Mouse (Mus musculus): ENCODE results near the gene Ccl25. TPM values are rescaled to one million over a fixed set of nuclear protein-coding genes. Genes with fewer than 3 reads are reported as not detected.
"Not testable (repeated sequence)": the region's sequence is repeated elsewhere in the genome, so short reads cannot be mapped to it uniquely, and the experiment has no call there.

Gene Ccl25
- polyA plus RNA-seq, 1 experiment = 12.7 TPM

GRCm38 (mm10) chr8:4321031-4321430, 4.0 kb upstream of the Ccl25 start:
- Histone ChIP-seq H3K27ac (replicated peaks; ENCODE audit: low read depth, low read length) (no peak overlapping the region), H3K4me1 (ENCODE audit: control insufficient read depth, insufficient read depth, insufficient read length, low read length) (peaks cover 14% of the 10 kb centered on the region; the same call in 1 of the 2 replicates), H3K4me3 (ENCODE audit: insufficient read depth, low read depth, low read length) (no peak overlapping the region)

GRCm38 (mm10) chr8:4322470-4322869, 2.5 kb upstream of the Ccl25 start:
- Histone ChIP-seq H3K4me3 (ENCODE audit: insufficient read depth, low read depth, low read length) (no peak overlapping the region), H3K27ac (replicated peaks; ENCODE audit: low read depth, low read length) (no peak overlapping the region), H3K4me1 (ENCODE audit: control insufficient read depth, insufficient read depth, insufficient read length, low read length) (peaks cover 14% of the 10 kb centered on the region; the same call in 1 of the 2 replicates)

GRCm38 (mm10) chr8:4323917-4324316, 1.1 kb upstream of the Ccl25 start:
- peaks cover 10% of the 10 kb centered on the region; the same call in 1 of the 2 replicates for H3K4me1 ChIP-seq (ENCODE audit: control insufficient read depth, insufficient read depth, insufficient read length, low read length)
- H3K27ac ChIP-seq (replicated peaks; ENCODE audit: low read depth, low read length) = peak overlapping the region; percentile 80; the same call in 1 of the 2 replicates

DNA sequence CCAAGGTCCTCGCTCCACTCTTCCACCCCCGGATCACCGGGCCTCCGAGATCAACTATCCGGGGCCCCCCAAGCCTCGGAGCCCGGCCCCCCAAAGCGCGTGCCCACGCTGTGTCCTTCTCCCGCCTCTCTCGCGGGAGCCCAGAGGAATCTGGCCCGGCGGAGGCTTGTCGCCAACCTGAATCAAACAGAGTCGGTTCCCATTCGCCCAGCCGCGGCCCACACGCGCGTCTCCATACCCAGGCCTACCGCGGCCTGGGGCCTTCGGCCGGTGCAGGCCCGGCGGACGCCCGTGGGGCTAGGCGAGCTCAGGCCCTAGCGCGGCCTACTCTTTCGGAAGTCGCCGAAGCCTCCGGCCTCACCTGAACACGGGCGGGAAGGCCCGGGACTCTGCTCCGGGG, 485 bp upstream of the Ccl25 start:
- H3K27ac ChIP-seq (replicated peaks; ENCODE audit: low read depth, low read length) = peak overlapping the region; percentile 80
- H3K4me3 ChIP-seq (ENCODE audit: insufficient read depth, low read depth, low read length) = peak overlapping the region; percentile 99
- peaks cover 9% of the 10 kb centered on the region; the same call in 1 of the 2 replicates for H3K4me1 ChIP-seq (ENCODE audit: control insufficient read depth, insufficient read depth, insufficient read length, low read length)

More at GRCm38 (mm10) chr8:4323917-4324316, 1.1 kb upstream of the Ccl25 start:
- H3K4me3 ChIP-seq (ENCODE audit: insufficient read depth, low read depth, low read length) = peak overlapping the region; percentile 99

- Histone ChIP-seq H3K27ac (replicated peaks; ENCODE audit: low read depth, low read length) (0 out of 2 replicates have a peak overlapping the region, but pooled peaks have one; percentile 93), H3K4me3 (ENCODE audit: insufficient read depth, low read depth, low read length) (peak overlapping the region; percentile 81), H3K4me1 (ENCODE audit: control insufficient read depth, insufficient read depth, insufficient read length, low read length) (peaks cover 6% of the 10 kb centered on the region; the same call in 1 of the 2 replicates)
Measured at GRCm38 (mm10) chr8:4325751-4326036, 684 bp downstream of the Ccl25 start.

GRCm38 (mm10) chr8:4329000-4329399, 4.0 kb downstream of the Ccl25 start:
- Histone ChIP-seq H3K27ac (replicated peaks; ENCODE audit: low read depth, low read length) (no peak overlapping the region), H3K4me3 (ENCODE audit: insufficient read depth, low read depth, low read length) (no peak overlapping the region), H3K4me1 (ENCODE audit: control insufficient read depth, insufficient read depth, insufficient read length, low read length) (peaks cover 4% of the 10 kb centered on the region; the same call in 1 of the 2 replicates)

DNA sequence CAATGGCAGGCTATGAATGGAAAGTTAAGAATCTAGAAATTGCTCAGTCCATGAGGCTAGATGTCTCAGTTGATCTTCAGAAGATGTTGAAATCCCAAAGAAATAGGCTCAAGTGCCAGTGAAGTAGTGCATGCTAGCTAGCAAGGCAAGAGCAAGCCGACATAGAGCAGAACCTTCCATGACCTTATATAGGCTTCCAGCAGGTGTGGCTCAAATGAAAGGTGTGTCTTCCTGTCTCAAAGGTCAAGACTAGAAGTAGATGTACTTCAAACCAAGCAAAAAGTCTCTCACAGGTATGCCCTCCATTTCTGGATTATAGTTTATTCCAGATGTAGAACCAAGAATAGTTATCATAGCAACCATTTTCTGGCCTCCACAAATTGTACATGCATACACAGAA, 9.0 kb downstream of the Ccl25 start:
- Histone ChIP-seq H3K4me3 (ENCODE audit: insufficient read depth, low read depth, low read length) (no peak overlapping the region), H3K27ac (replicated peaks; ENCODE audit: low read depth, low read length) (no peak overlapping the region)

GRCm38 (mm10) chr8:4335678-4336077, 10.7 kb downstream of the Ccl25 start:
- Histone ChIP-seq H3K4me3 (ENCODE audit: insufficient read depth, low read depth, low read length) (no peak overlapping the region), H3K4me1 (ENCODE audit: control insufficient read depth, insufficient read depth, insufficient read length, low read length) (no peaks in the 10 kb centered on the region), H3K27ac (replicated peaks; ENCODE audit: low read depth, low read length) (no peak overlapping the region)

More for the DNA sequence above, 9.0 kb downstream of the Ccl25 start:
- no peaks in the 10 kb centered on the region for H3K4me1 ChIP-seq (ENCODE audit: control insufficient read depth, insufficient read depth, insufficient read length, low read length)

GRCm38 (mm10) chr8:4340207-4340606, 15.2 kb downstream of the Ccl25 start:
- no peaks in the 10 kb centered on the region for H3K4me1 ChIP-seq (ENCODE audit: control insufficient read depth, insufficient read depth, insufficient read length, low read length)
- no peak overlapping the region for H3K27ac ChIP-seq (replicated peaks; ENCODE audit: low read depth, low read length)
- H3K4me3 ChIP-seq (ENCODE audit: insufficient read depth, low read depth, low read length) = no peak overlapping the region

DNA sequence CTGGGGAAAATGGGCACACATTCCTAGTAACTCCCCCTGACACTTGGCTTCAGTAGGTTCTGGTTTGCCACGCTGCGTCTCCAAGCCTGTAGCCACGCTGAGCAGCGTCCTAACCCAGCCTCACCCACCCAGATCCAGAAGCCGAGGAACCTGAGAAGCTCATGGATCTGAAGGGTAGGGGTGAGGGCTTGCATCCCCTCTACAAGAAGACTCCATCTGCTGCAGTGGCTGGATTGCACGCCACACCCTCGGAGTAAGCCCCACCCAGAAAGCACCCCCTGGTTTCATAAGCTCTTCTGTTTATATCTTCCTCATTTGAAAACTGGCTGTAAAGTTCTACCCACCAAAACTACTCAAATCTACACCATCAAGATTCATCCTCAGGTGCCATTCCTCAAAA, 22.7 kb downstream of the Ccl25 start:
- Histone ChIP-seq H3K4me1 (ENCODE audit: control insufficient read depth, insufficient read depth, insufficient read length, low read length) (no peaks in the 10 kb centered on the region), H3K27ac (replicated peaks; ENCODE audit: low read depth, low read length) (no peak overlapping the region), H3K4me3 (ENCODE audit: insufficient read depth, low read depth, low read length) (no peak overlapping the region)

- H3K4me1 ChIP-seq (ENCODE audit: control insufficient read depth, insufficient read depth, insufficient read length, low read length) = no peaks in the 10 kb centered on the region
- no peak overlapping the region for H3K4me3 ChIP-seq (ENCODE audit: insufficient read depth, low read depth, low read length)
- no peak overlapping the region for H3K27ac ChIP-seq (replicated peaks; ENCODE audit: low read depth, low read length)
Measured at GRCm38 (mm10) chr8:4348275-4348674, 23.3 kb downstream of the Ccl25 start.

- no peak overlapping the region for H3K27ac ChIP-seq (replicated peaks; ENCODE audit: low read depth, low read length)
- H3K4me1 ChIP-seq (ENCODE audit: control insufficient read depth, insufficient read depth, insufficient read length, low read length) = no peaks in the 10 kb centered on the region
- H3K4me3 ChIP-seq (ENCODE audit: insufficient read depth, low read depth, low read length) = no peak overlapping the region
Measured at GRCm38 (mm10) chr8:4349335-4349734, 24.3 kb downstream of the Ccl25 start.

GRCm38 (mm10) chr8:4350618-4351017, 25.6 kb downstream of the Ccl25 start:
- Histone ChIP-seq H3K4me1 (ENCODE audit: control insufficient read depth, insufficient read depth, insufficient read length, low read length) (no peaks in the 10 kb centered on the region), H3K27ac (replicated peaks; ENCODE audit: low read depth, low read length) (no peak overlapping the region)

DNA sequence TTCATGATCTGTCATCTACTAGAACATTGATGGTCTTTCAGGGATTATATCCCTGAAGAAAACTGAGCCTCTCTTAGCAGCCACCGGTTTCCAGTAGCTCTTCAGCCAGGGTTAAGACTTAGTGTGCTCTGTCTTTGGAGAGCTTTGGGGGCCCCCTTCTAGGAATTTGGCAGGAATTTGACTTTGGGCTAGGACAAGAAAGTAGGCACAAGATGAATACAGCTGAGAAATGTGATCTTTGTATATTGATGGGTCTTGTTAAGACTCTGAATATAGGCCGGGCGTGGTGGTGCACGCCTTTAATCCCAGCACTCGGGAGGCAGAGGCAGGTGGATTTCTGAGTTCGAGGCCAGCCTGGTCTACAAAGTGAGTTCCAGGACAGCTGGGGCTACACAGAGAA, 27.6 kb downstream of the Ccl25 start:
- not testable (repeated sequence) for H3K27ac ChIP-seq (replicated peaks; ENCODE audit: low read depth, low read length); H3K4me1 ChIP-seq (ENCODE audit: control insufficient read depth, insufficient read depth, insufficient read length, low read length)

More at GRCm38 (mm10) chr8:4350618-4351017, 25.6 kb downstream of the Ccl25 start:
- no peak overlapping the region for H3K4me3 ChIP-seq (ENCODE audit: insufficient read depth, low read depth, low read length)

DNA sequence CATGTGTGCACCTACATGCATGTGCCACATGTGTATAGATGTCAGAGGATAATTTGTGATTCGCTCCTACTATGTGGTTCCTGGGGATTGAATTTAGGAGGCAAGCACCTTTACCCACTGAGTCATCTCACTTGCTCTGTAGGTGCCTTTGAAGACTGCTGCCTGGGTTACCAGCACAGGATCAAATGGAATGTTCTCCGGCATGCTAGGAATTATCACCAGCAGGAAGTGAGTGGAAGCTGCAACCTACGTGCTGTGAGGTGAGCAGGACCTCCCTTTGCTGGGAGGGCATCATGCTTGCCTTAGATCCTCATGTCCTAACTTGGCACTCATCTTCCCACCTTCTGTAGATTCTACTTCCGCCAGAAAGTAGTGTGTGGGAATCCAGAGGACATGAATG, 28.7 kb downstream of the Ccl25 start:
- Histone ChIP-seq H3K4me3 (ENCODE audit: insufficient read depth, low read depth, low read length) (no peak overlapping the region), H3K4me1 (ENCODE audit: control insufficient read depth, insufficient read depth, insufficient read length, low read length) (no peaks in the 10 kb centered on the region), H3K27ac (replicated peaks; ENCODE audit: low read depth, low read length) (no peak overlapping the region)

More for the DNA sequence above, 27.6 kb downstream of the Ccl25 start:
- H3K4me3 ChIP-seq (ENCODE audit: insufficient read depth, low read depth, low read length) = not testable (repeated sequence)

GRCm38 (mm10) chr8:4354516-4354915, 29.5 kb downstream of the Ccl25 start:
- H3K27ac ChIP-seq (replicated peaks; ENCODE audit: low read depth, low read length) = no peak overlapping the region
- H3K4me1 ChIP-seq (ENCODE audit: control insufficient read depth, insufficient read depth, insufficient read length, low read length) = no peaks in the 10 kb centered on the region
- no peak overlapping the region for H3K4me3 ChIP-seq (ENCODE audit: insufficient read depth, low read depth, low read length)

DNA sequence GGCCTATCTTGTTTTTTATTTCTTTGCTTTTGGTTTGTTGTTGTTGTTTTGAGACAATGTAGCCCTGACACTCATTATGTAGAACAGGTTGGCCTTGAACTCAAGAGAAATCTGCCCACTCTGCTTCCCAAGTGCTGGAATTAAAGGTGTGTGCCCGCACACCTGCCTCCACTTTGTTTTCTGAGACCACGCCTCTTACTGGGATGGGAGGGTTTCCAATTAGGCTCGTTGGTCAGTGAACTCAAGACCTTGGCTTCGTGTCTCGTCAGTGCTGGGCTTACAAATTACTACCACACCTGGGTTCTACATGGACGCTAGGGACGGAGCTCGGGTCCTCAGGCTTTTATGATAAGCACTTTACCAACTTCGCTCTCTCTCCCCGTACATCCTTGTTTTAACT, 30.4 kb downstream of the Ccl25 start:
- no peak overlapping the region for H3K27ac ChIP-seq (replicated peaks; ENCODE audit: low read depth, low read length)
- H3K4me3 ChIP-seq (ENCODE audit: insufficient read depth, low read depth, low read length) = no peak overlapping the region
- no peaks in the 10 kb centered on the region for H3K4me1 ChIP-seq (ENCODE audit: control insufficient read depth, insufficient read depth, insufficient read length, low read length)
